Mouse (Mus musculus) bone marrow, adult 2 months (tissue): ENCODE data around the gene Gm10643. TPM values are rescaled to one million over a fixed set of nuclear protein-coding genes. Genes with fewer than 3 reads are reported as not detected.

ENCODE experiments used
- H3K27ac ChIP-seq: fragments of 200-500 bp; 2 replicates; pipeline ENCODE4 v1.5.1; 2012; ENCODE audit warnings: low read depth, mild to moderate bottlenecking, control low read depth, inconsistent platforms, low read length; ENCODE audit not compliant: control insufficient read depth, poor library complexity, insufficient read depth
- H3K4me1 ChIP-seq: fragments of 200-500 bp; 2 replicates; pipeline ENCODE4 v1.6.1; 2011; ENCODE audit warnings: low read length; ENCODE audit not compliant: control insufficient read depth, insufficient read depth
- H3K4me3 ChIP-seq: fragments of 200-500 bp; replicated peaks from 2 replicates; pipeline ENCODE3; 2011; ENCODE audit warnings: mild to moderate bottlenecking, low read depth, low read length, control low read depth; ENCODE audit not compliant: control insufficient read depth
- CTCF ChIP-seq: fragments of 200-500 bp; IDR thresholded peaks from 2 replicates; pipeline ENCODE4 v1.5.1; 2011; ENCODE audit warnings: low read length, control low read depth; ENCODE audit not compliant: control insufficient read depth, insufficient read depth
- POLR2A ChIP-seq: fragments of 200-500 bp; IDR thresholded peaks from 2 replicates; pipeline ENCODE4 v1.6.1; 2011; ENCODE audit warnings: low read depth, mild to moderate bottlenecking, control low read depth, low read length, borderline replicate concordance; ENCODE audit not compliant: control insufficient read depth
- WGBS: fragments of 180-500 bp; shearing (Covaris S2); methylation state at CpG from one replicate; pipeline ENCODE4 v1.1.7; 2018; 5-methylcytosine and 5-hydroxymethylcytosine counted together
- polyA plus RNA-seq: library from polyadenylated mRNA; stranded (reverse); fragments of >200 nt; gene quantifications from 2 replicates; pipeline ENCODE4 v1.2.4, GENCODE M21; 2011; ENCODE audit warnings: low replicate concordance; ENCODE audit not compliant: missing spikeins, insufficient read depth, insufficient read length

Gm10643 gene
- polyA plus RNA-seq, 1 experiment, result 1.3 TPM

DNA sequence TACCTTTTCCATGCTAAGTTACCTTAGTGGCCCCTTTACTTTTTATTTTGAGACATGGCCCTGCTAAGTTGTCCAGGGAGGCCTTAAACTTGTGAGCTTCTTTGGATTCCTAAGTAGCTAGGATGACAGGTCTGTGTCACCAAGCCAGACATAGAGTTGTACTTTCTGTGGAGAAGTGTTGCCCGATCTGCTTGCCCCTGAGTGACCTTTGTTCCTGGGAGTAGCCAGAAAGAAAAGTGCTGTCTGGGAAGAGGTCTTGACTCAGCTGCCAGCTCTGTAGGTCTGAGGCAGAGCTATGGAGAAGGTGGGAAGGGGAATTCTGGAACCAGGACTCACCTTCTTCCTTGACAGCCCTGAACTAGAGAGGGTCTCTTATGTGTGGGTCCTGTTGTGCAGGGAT is 4.2 kb upstream of the Gm10643 start:
- Histone ChIP-seq H3K27ac (no peak overlapping the region), H3K4me1 (peaks cover 4% of the 10 kb centered on the region; the same call in 1 of the 2 replicates), H3K4me3 (no peak overlapping the region)
- WGBS, result 77% methylated on average over 1 of the region's 1 CpGs
- TF ChIP-seq POLR2A, result no peak

- 62% methylated on average over 12 of the region's 12 CpGs for WGBS
- Histone ChIP-seq H3K27ac (no peak overlapping the region), H3K4me3 (no peak overlapping the region), H3K4me1 (peaks cover 7% of the 10 kb centered on the region; the same call in 1 of the 2 replicates)
- TF ChIP-seq CTCF (no peak), POLR2A (no peak)
Observed at GRCm38 (mm10) chr8:84068316-84069035, 3.5 kb upstream of the Gm10643 start.

DNA sequence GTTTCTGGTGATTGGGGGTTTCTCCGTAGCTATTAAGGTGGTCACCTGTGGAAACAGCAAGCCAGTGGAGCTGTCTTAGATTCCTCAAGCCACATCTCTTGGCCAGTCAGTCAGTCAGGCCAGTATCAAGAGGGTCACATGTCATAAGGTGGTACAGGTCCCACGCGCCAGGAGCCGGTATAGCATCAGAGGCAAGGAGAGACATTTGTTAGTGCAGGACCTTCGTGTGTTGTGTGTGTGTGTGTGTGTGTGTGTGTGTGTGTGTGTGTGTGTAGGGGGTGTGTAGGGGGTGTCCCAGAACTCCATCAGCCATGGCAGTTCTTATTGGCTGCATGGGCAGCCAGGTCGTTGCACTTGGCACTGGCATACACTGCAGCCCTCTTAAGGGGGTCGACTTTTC is 3.0 kb upstream of the Gm10643 start:
- Histone ChIP-seq H3K4me3 (no peak overlapping the region), H3K27ac (no peak overlapping the region), H3K4me1 (peaks cover 7% of the 10 kb centered on the region; the same call in 1 of the 2 replicates)
- 81% methylated on average over 7 of the region's 7 CpGs for WGBS
- TF ChIP-seq CTCF (no peak), POLR2A (no peak)

- Histone ChIP-seq H3K27ac (peak overlapping the region; percentile 96), H3K4me1 (peaks cover 7% of the 10 kb centered on the region; the same call in 1 of the 2 replicates), H3K4me3 (peak overlapping the region; percentile 63)
- TF ChIP-seq CTCF (no peak), POLR2A (peak; percentile 43; the same call in 1 of the 2 replicates)
- WGBS, result under 1% methylated on average over 57 of the region's 58 CpGs
Observed at GRCm38 (mm10) chr8:84067047-84067573, 2.2 kb upstream of the Gm10643 start.

DNA sequence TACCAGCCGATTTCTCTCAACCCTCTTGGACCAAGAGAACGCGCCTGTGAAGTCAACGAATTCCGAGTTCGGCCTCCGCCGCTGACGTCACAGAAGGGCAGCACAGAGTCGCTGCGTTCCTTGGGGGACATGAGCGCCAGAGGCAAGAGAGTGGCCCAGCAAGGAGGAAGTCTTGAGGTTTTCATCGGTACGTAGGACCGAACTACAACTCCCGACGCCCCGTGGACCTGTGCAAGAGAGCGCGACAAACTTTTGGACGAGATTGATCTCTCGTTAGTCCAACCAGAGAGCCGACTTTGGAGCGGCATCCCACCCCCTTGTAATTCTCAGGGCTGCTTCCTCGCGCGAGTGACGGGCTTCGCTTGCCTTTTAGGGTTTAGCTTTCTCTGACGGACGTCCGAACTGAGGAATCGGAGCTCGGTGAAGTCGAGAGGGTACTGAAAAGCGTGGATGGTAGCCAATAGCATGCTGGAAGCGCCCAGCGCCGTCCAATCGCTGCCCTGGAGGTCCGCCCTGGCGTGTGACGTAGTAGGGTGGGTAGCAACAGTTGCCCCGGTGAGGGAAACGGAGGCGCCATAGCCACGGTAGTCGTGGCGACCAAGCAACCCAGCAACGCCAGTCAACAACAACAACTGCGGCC is 1.5 kb upstream of the Gm10643 start, which contains the start of gene Rfx1:
Rfx1 (plus strand) TSS at position 544 of the 640 bp plus-strand sequence.
- under 1% methylated on average over 51 of the region's 51 CpGs for WGBS
- H3K4me1 ChIP-seq, result peaks cover 7% of the 10 kb centered on the region; the same call in 1 of the 2 replicates
- H3K4me3 ChIP-seq, result peak within 1 kb of the TSS; percentile 63
- TF ChIP-seq CTCF (no peak; the same call in 1 of the 2 replicates), POLR2A (peak; percentile 89)
- H3K27ac ChIP-seq, result peak within 1 kb of the TSS; percentile 96

DNA sequence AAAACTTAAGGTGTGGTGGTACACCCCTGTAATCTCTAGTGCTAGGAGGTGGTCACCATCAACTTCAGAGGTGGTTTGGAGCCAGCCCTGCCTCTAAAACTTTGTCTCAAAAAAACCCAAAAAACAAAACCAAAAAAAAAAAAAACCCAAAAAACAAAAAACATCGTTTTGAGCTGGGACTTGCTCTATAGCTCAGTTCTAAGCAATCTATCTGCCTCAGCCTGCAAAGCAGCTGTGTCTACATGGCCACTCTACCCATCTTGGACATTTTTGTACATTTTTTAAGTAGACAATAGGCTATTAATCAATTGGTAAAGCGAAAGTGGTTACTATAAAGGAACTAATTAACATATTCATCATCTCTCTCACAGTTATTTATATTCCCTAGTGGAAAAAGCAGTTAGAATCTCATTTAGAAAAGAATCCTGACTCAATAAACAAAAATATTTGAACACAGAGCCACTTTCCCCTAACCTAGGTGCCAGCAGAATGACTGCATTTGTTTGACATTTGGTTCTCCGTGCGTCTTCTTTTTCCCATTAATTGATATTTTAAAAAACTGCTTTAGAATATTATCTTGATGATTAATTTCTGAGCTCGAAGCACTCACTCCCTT is 628 bp upstream of the Gm10643 start:
- Histone ChIP-seq H3K4me1 (peaks cover 5% of the 10 kb centered on the region; the same call in 1 of the 2 replicates), H3K4me3 (peak overlapping the region; percentile 63), H3K27ac (peak overlapping the region; percentile 79)
- WGBS, result 7% methylated on average over 5 of the region's 5 CpGs
- TF ChIP-seq POLR2A (no peak), CTCF (no peak)

DNA sequence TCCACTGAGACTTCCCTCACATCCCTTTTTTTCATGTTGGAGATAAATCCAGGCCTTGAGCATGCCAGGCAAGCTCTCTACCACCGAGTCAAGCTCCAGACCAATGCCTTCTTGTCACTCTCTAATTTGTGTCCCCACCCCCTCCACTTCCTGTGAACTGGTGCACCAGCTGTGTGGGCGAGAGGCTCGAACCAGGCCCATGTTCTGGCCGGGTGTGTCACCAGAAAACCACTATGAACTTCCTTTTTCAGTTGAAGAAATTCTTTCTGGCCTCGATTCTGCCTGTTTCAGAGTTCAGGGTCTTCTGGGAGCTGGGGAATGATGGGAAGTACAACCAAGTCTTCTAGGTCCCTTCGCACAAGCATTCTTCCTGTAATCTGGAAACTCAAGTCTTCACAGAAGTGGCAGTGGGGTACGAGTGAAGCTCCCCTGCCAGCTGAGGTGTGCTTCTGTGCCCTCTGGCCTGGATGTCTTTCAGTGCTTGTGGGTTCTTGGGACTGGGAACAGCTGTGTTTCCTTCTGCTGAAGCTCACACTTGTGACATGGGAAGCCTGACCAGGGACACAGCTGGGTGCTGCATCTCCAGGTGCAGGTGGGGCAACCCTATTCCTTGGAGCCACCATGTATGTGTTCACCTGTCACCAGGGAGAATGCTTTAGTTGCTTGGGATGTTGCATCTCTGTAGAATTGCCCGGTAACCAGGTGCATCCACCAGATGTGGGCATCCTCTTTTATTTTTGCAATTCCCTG is 901 bp downstream of the Gm10643 start:
- TF ChIP-seq POLR2A, result no peak; the same call in 1 of the 2 replicates
- TF ChIP-seq CTCF, result no peak
- Histone ChIP-seq H3K4me1 (peaks cover 5% of the 10 kb centered on the region; the same call in 1 of the 2 replicates), H3K27ac (peak overlapping the region; percentile 73), H3K4me3 (no peak overlapping the region)
- WGBS, result 14% methylated on average over 8 of the region's 8 CpGs

GRCm38 (mm10) chr8:84060245-84060644 is 4.7 kb downstream of the Gm10643 start:
- 66% methylated on average over 2 of the region's 2 CpGs for WGBS
- no peak overlapping the region for H3K27ac ChIP-seq

More at GRCm38 (mm10) chr8:84060245-84060644, 4.7 kb downstream of the Gm10643 start:
- H3K4me3 ChIP-seq, result no peak overlapping the region
- H3K4me1 ChIP-seq, result peaks cover 5% of the 10 kb centered on the region; the same call in 1 of the 2 replicates
- no peak for TF ChIP-seq POLR2A
- no peak for TF ChIP-seq CTCF
